Mouse (Mus musculus) heart, embryonic 11.5 days (tissue): ENCODE measurements at regions not wholly inside any gene's neighbourhood (a gene's known extent, or its start where the extent isn't known, plus 50 kb on each side); places are given as distances from the start of the nearest gene placed in this dataset.

ENCODE experiments used
- ATAC-seq: fragments of 200-750 bp; cut with Nextera tagmentation; replicated peaks from 2 replicates; pipeline ENCODE4 v1.8.0; 2017; ENCODE audit warnings: moderate library complexity; ENCODE audit not compliant: insufficient number of reproducible peaks, low FRiP score, low TSS enrichment
- H3K27ac ChIP-seq: fragments of 300-500 bp; sonication (generic); 2 replicates; pipeline ENCODE4 v1.5.1; 2014; ENCODE audit warnings: mild to moderate bottlenecking, low read depth, low read length
- H3K27me3 ChIP-seq: fragments of 300-500 bp; sonication (generic); 2 replicates; pipeline ENCODE4 v1.6.1; 2014; ENCODE audit warnings: mild to moderate bottlenecking, low read length, mixed read lengths; ENCODE audit not compliant: control insufficient read depth, insufficient read depth
- H3K36me3 ChIP-seq: fragments of 300-500 bp; sonication (generic); 2 replicates; pipeline ENCODE4 v1.6.1; 2014; ENCODE audit warnings: mild to moderate bottlenecking, low read length, moderate library complexity, mixed read lengths; ENCODE audit not compliant: control insufficient read depth, insufficient read depth
- H3K4me1 ChIP-seq: fragments of 300-500 bp; sonication (generic); 2 replicates; pipeline ENCODE4 v1.6.1; 2014; ENCODE audit warnings: low read length; ENCODE audit not compliant: control insufficient read depth, insufficient read depth
- H3K4me2 ChIP-seq: fragments of 300-500 bp; sonication (generic); 2 replicates; pipeline ENCODE4 v1.6.1; 2014; ENCODE audit warnings: mild to moderate bottlenecking, moderate library complexity
- H3K4me3 ChIP-seq: fragments of 300-500 bp; sonication (generic); 2 replicates; pipeline ENCODE4 v1.5.1; 2014; ENCODE audit warnings: low read depth, low read length
- H3K9ac ChIP-seq: fragments of 300-500 bp; sonication (generic); 2 replicates; pipeline ENCODE4 v1.6.1; 2014; ENCODE audit warnings: mild to moderate bottlenecking, low read depth, low read length, moderate library complexity
- H3K9me3 ChIP-seq: fragments of 300-500 bp; sonication (generic); replicated peaks from 2 replicates; pipeline ENCODE4 v1.6.1; 2016; ENCODE audit warnings: low read length; ENCODE audit not compliant: control insufficient read depth
- WGBS: fragments of 180-500 bp; shearing (Covaris S2); extraction: QIAGEN DNeasy Blood & Tissue Kit; methylation state at CpG from one replicate; pipeline ENCODE4 v1.1.7; 2014; ENCODE audit not compliant: insufficient replicate concordance; 5-methylcytosine and 5-hydroxymethylcytosine counted together

DNA sequence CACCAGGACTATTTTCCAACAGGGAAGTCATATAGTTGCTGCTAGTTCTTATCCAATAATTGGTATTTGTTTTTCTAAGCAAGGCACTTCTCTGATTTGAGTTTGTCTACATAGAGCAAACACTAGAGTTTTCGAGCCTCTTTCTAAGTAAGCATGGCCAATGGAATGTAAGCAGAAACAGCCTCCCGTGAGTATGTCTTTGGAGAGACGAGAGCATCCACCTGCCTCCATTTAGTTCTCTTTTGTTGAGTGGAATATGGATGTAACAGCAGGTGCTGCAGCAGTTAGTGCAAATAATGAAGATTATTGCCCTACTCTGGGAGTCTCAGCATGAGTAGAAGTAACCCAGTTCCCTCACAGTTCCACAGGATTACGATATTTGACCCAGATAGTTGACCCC, 286.3 kb downstream of the 1500009L16Rik start:
- ATAC-seq: no peak
- H3K4me1 ChIP-seq: no peaks in the 10 kb centered on the region
- H3K9me3 ChIP-seq: no peaks in the 10 kb centered on the region
- H3K9ac ChIP-seq: no peak overlapping the region
- H3K4me3 ChIP-seq: no peak overlapping the region
- no peak overlapping the region for H3K27ac ChIP-seq
- no peaks in the 10 kb centered on the region for H3K27me3 ChIP-seq
- no peak overlapping the region for H3K4me2 ChIP-seq
- WGBS: 81% methylated on average over 4 of the region's 4 CpGs
- H3K36me3 ChIP-seq: no peaks in the 10 kb centered on the region

DNA sequence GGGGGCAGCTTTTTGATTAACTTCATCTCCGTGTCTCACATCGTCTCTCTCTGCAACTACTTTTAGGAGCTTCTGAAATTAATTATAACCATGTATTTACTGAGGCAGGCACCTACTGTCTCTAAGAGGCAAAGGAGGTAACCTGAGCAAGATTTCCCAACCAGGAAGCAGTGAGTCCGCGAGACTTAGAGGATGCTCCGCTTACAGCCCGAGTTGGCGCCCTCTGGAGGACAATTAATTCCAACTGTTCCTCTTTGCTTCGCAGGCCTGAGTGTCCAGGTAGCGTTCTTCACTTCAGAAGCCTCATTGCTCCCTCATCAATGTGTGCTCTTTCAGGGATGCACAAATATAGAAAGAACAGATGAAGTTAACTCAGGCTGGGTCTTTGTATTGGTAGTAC, 296.7 kb downstream of the 1500009L16Rik start:
- WGBS: 14% methylated on average over 9 of the region's 9 CpGs
- Histone ChIP-seq H3K27ac (no peak overlapping the region), H3K9me3 (no peaks in the 10 kb centered on the region), H3K4me1 (peaks cover 24% of the 10 kb centered on the region), H3K4me2 (no peak overlapping the region; the same call in 1 of the 2 replicates), H3K9ac (no peak overlapping the region), H3K36me3 (no peaks in the 10 kb centered on the region), H3K4me3 (no peak overlapping the region), H3K27me3 (no peaks in the 10 kb centered on the region)
- ATAC-seq: no peak

GRCm38 (mm10) chr10:84020023-84020620, 297.5 kb downstream of the 1500009L16Rik start:
- Histone ChIP-seq H3K27me3 (no peaks in the 10 kb centered on the region), H3K4me1 (peaks cover 25% of the 10 kb centered on the region), H3K36me3 (no peaks in the 10 kb centered on the region), H3K4me2 (no peak overlapping the region), H3K4me3 (no peak overlapping the region), H3K9me3 (no peaks in the 10 kb centered on the region), H3K27ac (no peak overlapping the region), H3K9ac (no peak overlapping the region)
- WGBS: 46% methylated on average over 10 of the region's 10 CpGs
- no peak for ATAC-seq

DNA sequence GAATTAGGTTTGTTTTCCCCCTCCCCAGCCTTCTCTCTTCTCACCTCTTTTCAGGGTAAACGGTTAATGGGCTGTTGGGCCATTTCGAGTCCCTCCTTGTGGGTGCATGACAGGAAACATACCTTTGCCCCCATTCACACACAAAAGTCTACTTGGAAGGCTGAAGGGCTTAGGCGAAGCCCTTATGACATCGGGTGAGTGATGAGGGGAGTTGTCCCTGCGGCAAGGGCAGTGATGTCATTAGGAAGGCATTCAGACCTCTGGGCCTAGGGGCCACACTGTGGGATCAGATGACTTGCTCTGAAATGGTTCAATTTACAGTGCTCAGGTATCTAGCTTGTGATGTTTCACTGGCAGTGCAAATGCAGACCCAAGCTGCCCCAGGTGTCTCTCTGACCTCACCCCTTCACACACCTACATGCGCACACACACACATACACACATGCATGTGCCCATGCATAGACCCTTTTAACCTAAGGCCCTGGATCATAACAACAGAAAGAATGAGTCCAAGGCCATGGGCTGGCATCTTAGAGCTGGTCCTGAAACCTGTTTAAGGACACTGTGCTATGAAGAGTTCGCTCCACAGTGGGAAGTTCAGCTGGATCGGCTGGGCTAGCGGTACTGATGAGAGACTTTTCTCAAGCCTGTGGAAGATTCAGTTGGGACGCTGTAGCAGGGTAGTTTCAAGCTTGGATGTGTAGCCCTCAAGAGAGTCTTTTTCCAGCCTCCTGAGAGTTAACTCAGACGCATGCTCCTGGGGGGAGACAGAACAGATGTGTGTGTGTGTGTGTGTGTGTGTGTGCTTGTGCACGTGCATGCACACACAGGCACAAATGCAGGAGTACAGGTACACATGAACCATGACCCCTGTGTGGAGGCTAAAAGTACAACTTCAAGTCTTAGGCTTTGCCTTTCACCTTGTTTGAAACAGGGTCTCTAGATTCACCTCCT, 298.8 kb downstream of the 1500009L16Rik start:
- Histone ChIP-seq H3K4me1 (peaks cover 25% of the 10 kb centered on the region), H3K36me3 (no peaks in the 10 kb centered on the region), H3K4me3 (no peak overlapping the region), H3K9ac (no peak overlapping the region), H3K27ac (no peak overlapping the region), H3K27me3 (no peaks in the 10 kb centered on the region), H3K4me2 (no peak overlapping the region), H3K9me3 (no peaks in the 10 kb centered on the region)
- no peak for ATAC-seq
- WGBS: 59% methylated on average over 12 of the region's 12 CpGs

GRCm38 (mm10) chr10:84024294-84024693, 301.6 kb downstream of the 1500009L16Rik start:
- Histone ChIP-seq H3K9ac (no peak overlapping the region), H3K27ac (no peak overlapping the region), H3K4me3 (no peak overlapping the region), H3K36me3 (no peaks in the 10 kb centered on the region), H3K4me1 (peaks cover 28% of the 10 kb centered on the region), H3K27me3 (no peaks in the 10 kb centered on the region), H3K4me2 (no peak overlapping the region), H3K9me3 (no peaks in the 10 kb centered on the region)
- no peak for ATAC-seq
- WGBS: 71% methylated on average over 4 of the region's 4 CpGs

- H3K36me3 ChIP-seq: no peaks in the 10 kb centered on the region
- H3K4me1 ChIP-seq: peaks cover 28% of the 10 kb centered on the region
- no peak overlapping the region for H3K9ac ChIP-seq
- ATAC-seq: no peak
- H3K4me3 ChIP-seq: no peak overlapping the region
- H3K9me3 ChIP-seq: no peaks in the 10 kb centered on the region
- 78% methylated on average over 8 of the region's 8 CpGs for WGBS
- no peak overlapping the region for H3K27ac ChIP-seq
- H3K27me3 ChIP-seq: no peaks in the 10 kb centered on the region
- no peak overlapping the region for H3K4me2 ChIP-seq
Measured at GRCm38 (mm10) chr10:84024901-84025300, 302.2 kb downstream of the 1500009L16Rik start.

GRCm38 (mm10) chr10:84026798-84027197, 304.1 kb downstream of the 1500009L16Rik start:
- Histone ChIP-seq H3K27me3 (no peaks in the 10 kb centered on the region), H3K4me2 (no peak overlapping the region), H3K36me3 (no peaks in the 10 kb centered on the region), H3K27ac (peak overlapping the region; percentile 54), H3K4me3 (no peak overlapping the region), H3K9me3 (no peaks in the 10 kb centered on the region), H3K4me1 (peaks cover 13% of the 10 kb centered on the region), H3K9ac (no peak overlapping the region)
- 31% methylated on average over 4 of the region's 4 CpGs for WGBS
- no peak for ATAC-seq

DNA sequence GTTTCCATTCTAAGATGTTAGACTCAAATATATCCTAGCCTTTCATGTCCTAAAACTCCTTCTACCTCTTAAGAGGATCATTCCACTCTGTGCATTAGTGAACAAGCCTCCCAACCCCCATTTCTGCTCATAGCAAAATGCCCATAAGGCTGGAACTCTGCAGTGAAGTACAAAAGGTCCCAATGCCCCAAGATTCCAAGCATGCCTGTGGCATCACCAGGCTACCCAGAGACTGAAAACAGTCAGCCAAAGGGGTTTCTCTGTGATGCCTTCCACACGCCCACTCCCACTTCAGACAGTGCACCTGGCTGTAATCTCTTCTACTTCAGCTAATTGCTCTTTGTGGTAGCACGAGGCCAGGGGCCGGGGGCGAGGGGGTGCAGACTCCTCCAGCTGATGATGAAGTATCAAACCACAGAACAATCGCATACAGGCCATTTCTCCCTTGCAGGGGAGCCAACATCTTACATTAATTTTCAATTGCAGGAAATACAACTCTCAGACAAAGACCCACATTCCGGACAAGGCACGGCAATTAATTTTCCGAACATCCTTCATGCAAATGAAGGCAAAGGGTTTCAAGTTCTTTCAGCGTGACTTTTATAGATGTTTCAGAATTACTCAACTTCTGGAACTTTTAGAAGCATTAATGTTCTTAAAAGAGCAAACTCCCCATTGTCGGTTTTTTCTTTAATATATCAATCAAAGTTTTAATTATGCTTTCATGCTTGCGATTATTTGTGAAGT, 313.6 kb downstream of the 1500009L16Rik start:
- ATAC-seq: no peak
- H3K27me3 ChIP-seq: no peaks in the 10 kb centered on the region
- H3K36me3 ChIP-seq: no peaks in the 10 kb centered on the region
- H3K9ac ChIP-seq: no peak overlapping the region
- no peak overlapping the region for H3K4me3 ChIP-seq
- H3K4me2 ChIP-seq: no peak overlapping the region
- no peaks in the 10 kb centered on the region for H3K9me3 ChIP-seq
- H3K27ac ChIP-seq: no peak overlapping the region
- no peaks in the 10 kb centered on the region for H3K4me1 ChIP-seq
- WGBS: 76% methylated on average over 11 of the region's 11 CpGs
